In genomic region chr2:69712171-69712570, GRCm38 (mm10) we compare ENCODE assay signal across 8 mouse cellular contexts. TPM values are rescaled to one million over a fixed set of nuclear protein-coding genes. Genes with fewer than 3 reads are reported as not detected.
A peak's percentile ranks its signal among the peaks of the same experiment; 100 is the strongest.
DNase-seq lines count a peak whose midpoint lies in the region; ATAC-seq lines count a peak whose summit lies in the region.

No protein-coding gene starts in this region.

- WGBS in heart, embryonic 13.5 days: 86% methylated on average over 14 of the region's 14 CpGs
- 91% methylated on average over 14 of the region's 14 CpGs for WGBS in midbrain, embryonic 15.5 days
- 94% methylated on average over 14 of the region's 14 CpGs for WGBS in midbrain, embryonic 10.5 days
- 78% methylated on average over 14 of the region's 14 CpGs for WGBS in forebrain, embryonic 16.5 days
- 85% methylated on average over 14 of the region's 14 CpGs for WGBS in neural tube, embryonic 15.5 days

- peaks cover 10% of the 10 kb centered on the region; the same call in 1 of the 2 replicates for H3K4me1 ChIP-seq in heart, embryonic 13.5 days
- H3K4me1 ChIP-seq in midbrain, embryonic 15.5 days: peaks cover 9% of the 10 kb centered on the region
- peaks cover 10% of the 10 kb centered on the region for H3K4me1 ChIP-seq in midbrain, embryonic 10.5 days
- H3K4me1 ChIP-seq in forebrain, embryonic 16.5 days (replicated peaks; ENCODE audit: control insufficient read depth, insufficient read depth, low read length): peaks cover 7% of the 10 kb centered on the region
- H3K4me1 ChIP-seq in neural tube, embryonic 15.5 days: peaks cover 11% of the 10 kb centered on the region

- no peaks in the 10 kb centered on the region for H3K27me3 ChIP-seq in heart, embryonic 13.5 days (replicated peaks)
- 0 out of 2 replicates have a peak, but pooled peaks cover 11% of the 10 kb centered on the region for H3K27me3 ChIP-seq in midbrain, embryonic 15.5 days (replicated peaks)
- H3K27me3 ChIP-seq in midbrain, embryonic 10.5 days (ENCODE audit: low read depth, poor library complexity, severe bottlenecking): no peaks in the 10 kb centered on the region
- no peaks in the 10 kb centered on the region for H3K27me3 ChIP-seq in forebrain, embryonic 16.5 days (replicated peaks; ENCODE audit: control insufficient read depth, insufficient read depth, low read length)
- H3K27me3 ChIP-seq in neural tube, embryonic 15.5 days (replicated peaks): peaks cover 2% of the 10 kb centered on the region; the same call in 1 of the 2 replicates

- peak overlapping the region; percentile 91 for H3K4me3 ChIP-seq in heart, embryonic 13.5 days
- peak overlapping the region; percentile 95; the same call in 1 of the 2 replicates for H3K4me3 ChIP-seq in midbrain, embryonic 15.5 days
- H3K4me3 ChIP-seq in midbrain, embryonic 10.5 days: no peak overlapping the region
- H3K4me3 ChIP-seq in forebrain, embryonic 16.5 days (replicated peaks; ENCODE audit: low read length): no peak overlapping the region
- H3K4me3 ChIP-seq in neural tube, embryonic 15.5 days (replicated peaks): no peak overlapping the region

- no peak overlapping the region for H3K27ac ChIP-seq in heart, embryonic 13.5 days (replicated peaks)
- H3K27ac ChIP-seq in midbrain, embryonic 15.5 days: no peak overlapping the region
- H3K27ac ChIP-seq in midbrain, embryonic 10.5 days (replicated peaks): no peak overlapping the region
- no peak overlapping the region for H3K27ac ChIP-seq in forebrain, embryonic 16.5 days (ENCODE audit: low read length)
- no peak overlapping the region for H3K27ac ChIP-seq in neural tube, embryonic 15.5 days (replicated peaks)

- H3K4me2 ChIP-seq in heart, embryonic 13.5 days: peak overlapping the region; percentile 80
- 0 out of 2 replicates have a peak overlapping the region, but pooled peaks have one; percentile 78 for H3K4me2 ChIP-seq in midbrain, embryonic 15.5 days
- H3K4me2 ChIP-seq in forebrain, embryonic 16.5 days (ENCODE audit: low read length): peak overlapping the region; percentile 51
- peak overlapping the region; percentile 79 for H3K4me2 ChIP-seq in neural tube, embryonic 15.5 days

- no peak for ATAC-seq in heart, embryonic 13.5 days (ENCODE audit: extremely low read depth, insufficient number of reproducible peaks, low FRiP score, low TSS enrichment)
- no peak for ATAC-seq in midbrain, embryonic 15.5 days (replicated peaks)
- ATAC-seq in forebrain, embryonic 16.5 days: no peak
- no peak for ATAC-seq in neural tube, embryonic 15.5 days (ENCODE audit: low FRiP score)

- H3K9me3 ChIP-seq in heart, embryonic 13.5 days: no peaks in the 10 kb centered on the region
- H3K9me3 ChIP-seq in midbrain, embryonic 15.5 days: no peaks in the 10 kb centered on the region
- H3K9me3 ChIP-seq in midbrain, embryonic 10.5 days (replicated peaks): no peaks in the 10 kb centered on the region
- H3K9me3 ChIP-seq in forebrain, embryonic 16.5 days (ENCODE audit: control insufficient read depth, low read length): no peaks in the 10 kb centered on the region
- no peaks in the 10 kb centered on the region for H3K9me3 ChIP-seq in neural tube, embryonic 15.5 days (replicated peaks)

- H3K9ac ChIP-seq in heart, embryonic 13.5 days: no peak overlapping the region
- no peak overlapping the region for H3K9ac ChIP-seq in midbrain, embryonic 15.5 days
- no peak overlapping the region for H3K9ac ChIP-seq in forebrain, embryonic 16.5 days (replicated peaks; ENCODE audit: low read depth, low read length)
- no peak overlapping the region for H3K9ac ChIP-seq in neural tube, embryonic 15.5 days (replicated peaks)

- DNase-seq in heart, adult 9 months (ENCODE audit: low spot score in 2 of 2): no peak
- no peak for DNase-seq in midbrain, embryonic 10.5 days (ENCODE audit: low spot score)
- DNase-seq in urinary bladder, postnatal 36 days (ENCODE audit: low spot score in 2 of 2): no peak
- DNase-seq in testis, postnatal 14 days (ENCODE audit: low spot score): no peak

- peaks cover 33% of the 10 kb centered on the region for H3K36me3 ChIP-seq in heart, embryonic 13.5 days
- H3K36me3 ChIP-seq in midbrain, embryonic 15.5 days (replicated peaks): no peaks in the 10 kb centered on the region
- peaks cover 21% of the 10 kb centered on the region for H3K36me3 ChIP-seq in midbrain, embryonic 10.5 days
- H3K36me3 ChIP-seq in forebrain, embryonic 16.5 days (ENCODE audit: control insufficient read depth, insufficient read depth): no peaks in the 10 kb centered on the region; the same call in 1 of the 2 replicates
- H3K36me3 ChIP-seq in neural tube, embryonic 15.5 days: peaks cover 6% of the 10 kb centered on the region

RNA-seq across cellular contexts. Expression of gene Fastkd1, which starts 1.1 kb away (rescaled TPM):
- polyA plus RNA-seq in heart, embryonic 13.5 days (2015; fragmentation: Nextera tagmentation; extraction: Ambion mirVana): 16.6 and 17.1 TPM in 2 replicates
- 15.8 and 17.0 TPM in 2 replicates for polyA plus RNA-seq in midbrain, embryonic 15.5 days (2015; fragmentation: Nextera tagmentation; extraction: Ambion mirVana)
- 15.8 and 17.7 TPM in 2 replicates for polyA plus RNA-seq in midbrain, embryonic 10.5 days (2016; fragmentation: Nextera tagmentation; extraction: Ambion mirVana)
- 16.7 and 18.5 TPM in 2 replicates for polyA plus RNA-seq in forebrain, embryonic 16.5 days (2015; fragmentation: Nextera tagmentation; extraction: Ambion mirVana)
- polyA plus RNA-seq in neural tube, embryonic 15.5 days (2015; fragmentation: Nextera tagmentation; extraction: Ambion mirVana): 14.9 and 15.0 TPM in 2 replicates

RNA-seq across cellular contexts. Expression of gene Ppig, which starts 10.2 kb away (rescaled TPM):
- polyA plus RNA-seq in heart, embryonic 13.5 days (2015; fragmentation: Nextera tagmentation; extraction: Ambion mirVana): 85.1 and 93.0 TPM in 2 replicates
- 120 and 125 TPM in 2 replicates for polyA plus RNA-seq in midbrain, embryonic 15.5 days (2015; fragmentation: Nextera tagmentation; extraction: Ambion mirVana)
- 127 and 134 TPM in 2 replicates for polyA plus RNA-seq in midbrain, embryonic 10.5 days (2016; fragmentation: Nextera tagmentation; extraction: Ambion mirVana)
- polyA plus RNA-seq in forebrain, embryonic 16.5 days (2015; fragmentation: Nextera tagmentation; extraction: Ambion mirVana): 127 TPM in 2 replicates
- 133 and 136 TPM in 2 replicates for polyA plus RNA-seq in neural tube, embryonic 15.5 days (2015; fragmentation: Nextera tagmentation; extraction: Ambion mirVana)

RNA-seq across cellular contexts. Expression of gene Klhl41, which starts 42.3 kb away (rescaled TPM):
- polyA plus RNA-seq in heart, embryonic 13.5 days (2015; fragmentation: Nextera tagmentation; extraction: Ambion mirVana): 14.2 and 17.4 TPM in 2 replicates
- polyA plus RNA-seq in midbrain, embryonic 15.5 days (2015; fragmentation: Nextera tagmentation; extraction: Ambion mirVana): 0.23 and 0.37 TPM in 2 replicates
- polyA plus RNA-seq in midbrain, embryonic 10.5 days (2016; fragmentation: Nextera tagmentation; extraction: Ambion mirVana): 0.09 and 0.15 TPM in 2 replicates
- 0.12 TPM in 1 of 2 replicates, not detected in the other for polyA plus RNA-seq in forebrain, embryonic 16.5 days (2015; fragmentation: Nextera tagmentation; extraction: Ambion mirVana)
- 2.1 and 2.2 TPM in 2 replicates for polyA plus RNA-seq in neural tube, embryonic 15.5 days (2015; fragmentation: Nextera tagmentation; extraction: Ambion mirVana)

Comparison
In these comparisons a context has a peak if more than half of its experiments do, and no peak if none do; other contexts are left out.
1. H3K4me3 ChIP-seq: peak in heart, embryonic 13.5 days (single experiment) and midbrain, embryonic 15.5 days (single experiment); none in midbrain, embryonic 10.5 days (single experiment), forebrain, embryonic 16.5 days (single experiment) and neural tube, embryonic 15.5 days (single experiment).
2. Peak in every context shown above with its lines, with median percentiles within 50 percentile points of each other: H3K4me2 ChIP-seq.